Mouse (Mus musculus) retina, postnatal 1 day (tissue): ENCODE data around the gene 4930568D16Rik.

Experiments used
- DNase-seq: peaks from one replicate; pipeline ENCODE4 v3.0.0-alpha.2; 2012

4930568D16Rik gene

GRCm38 (mm10) chr2:35338707-35339106 is 28.8 kb downstream of the 4930568D16Rik start:
- DNase-seq, result no peak

- no peak for DNase-seq
These were observed 29.5 kb downstream of the 4930568D16Rik start for GRCm38 (mm10) chr2:35338036-35338435.

GRCm38 (mm10) chr2:35337419-35337818 is 30.1 kb downstream of the 4930568D16Rik start:
- no peak for DNase-seq

- DNase-seq, result peak; percentile 99
These were observed 30.9 kb downstream of the 4930568D16Rik start, which contains the start of gene Stom for GRCm38 (mm10) chr2:35336388-35337280. TSS of gene Stom (minus strand) at chr2:35336976.

- DNase-seq, result peak; percentile 41
These were observed 31.9 kb downstream of the 4930568D16Rik start for GRCm38 (mm10) chr2:35335620-35336019.

GRCm38 (mm10) chr2:35333670-35334069 is 33.9 kb downstream of the 4930568D16Rik start:
- DNase-seq, result no peak

GRCm38 (mm10) chr2:35331205-35331604 is 36.3 kb downstream of the 4930568D16Rik start:
- no peak for DNase-seq

- DNase-seq, result no peak
These were observed 38.5 kb downstream of the 4930568D16Rik start for GRCm38 (mm10) chr2:35329061-35329460.

- no peak for DNase-seq
These were observed 39.3 kb downstream of the 4930568D16Rik start for GRCm38 (mm10) chr2:35328064-35328792.

- no peak for DNase-seq
These were observed 39.9 kb downstream of the 4930568D16Rik start for GRCm38 (mm10) chr2:35327583-35327982.

- DNase-seq, result peak; percentile 64
These were observed 40.6 kb downstream of the 4930568D16Rik start for GRCm38 (mm10) chr2:35326931-35327330.

- DNase-seq, result no peak
These were observed 41.6 kb downstream of the 4930568D16Rik start for GRCm38 (mm10) chr2:35325930-35326329.

GRCm38 (mm10) chr2:35322404-35323164 is 44.9 kb downstream of the 4930568D16Rik start:
- no peak for DNase-seq

GRCm38 (mm10) chr2:35320399-35320798 is 47.1 kb downstream of the 4930568D16Rik start:
- no peak for DNase-seq

GRCm38 (mm10) chr2:35318405-35318804 is 49.1 kb downstream of the 4930568D16Rik start:
- no peak for DNase-seq

GRCm38 (mm10) chr2:35317604-35318003 is 49.9 kb downstream of the 4930568D16Rik start:
- no peak for DNase-seq

- DNase-seq, result no peak
These were observed 53.2 kb downstream of the 4930568D16Rik start for GRCm38 (mm10) chr2:35314300-35314699.

- no peak for DNase-seq
These were observed 57.5 kb downstream of the 4930568D16Rik start for GRCm38 (mm10) chr2:35309906-35310493.

GRCm38 (mm10) chr2:35308166-35308565 is 59.4 kb downstream of the 4930568D16Rik start:
- no peak for DNase-seq
